Mouse (Mus musculus) kidney, adult 2 months (tissue): ENCODE measurements around the gene Atp8a1. TPM values are rescaled to one million over a fixed set of nuclear protein-coding genes. Genes with fewer than 3 reads are reported as not detected.

Source experiments
- DNase-seq: peaks from one replicate; pipeline ENCODE4 v3.0.0; 2021
- H3K27ac ChIP-seq: fragments of 200-500 bp; 2 replicates; pipeline ENCODE4 v1.5.1; 2012; ENCODE audit warnings: low read depth, low read length, control low read depth, inconsistent platforms; ENCODE audit not compliant: insufficient read depth
- H3K27me3 ChIP-seq: fragments of 200-500 bp; replicated peaks from 2 replicates; pipeline ENCODE4 v1.6.1; 2012; ENCODE audit warnings: mild to moderate bottlenecking, moderate library complexity, low read length, inconsistent platforms; ENCODE audit not compliant: control insufficient read depth, insufficient read depth
- H3K36me3 ChIP-seq: fragments of 200-500 bp; 2 replicates; pipeline ENCODE4 v1.6.1; 2012; ENCODE audit warnings: mild to moderate bottlenecking, moderate library complexity, low read length, inconsistent platforms; ENCODE audit not compliant: control insufficient read depth, insufficient read depth
- H3K4me1 ChIP-seq: fragments of 200-500 bp; 2 replicates; pipeline ENCODE4 v1.6.1; 2011; ENCODE audit warnings: low read length; ENCODE audit not compliant: control insufficient read depth, insufficient read depth
- H3K4me3 ChIP-seq: fragments of 200-500 bp; 2 replicates; pipeline ENCODE4 v1.5.1; 2011; ENCODE audit warnings: mild to moderate bottlenecking, low read depth, low read length, control low read depth; ENCODE audit not compliant: insufficient read depth
- CTCF ChIP-seq: fragments of 200-500 bp; conservative IDR thresholded peaks from 2 replicates; pipeline ENCODE4 v1.5.1; 2011; ENCODE audit warnings: low read depth, mild to moderate bottlenecking, control low read depth, low read length, moderate library complexity, mixed read lengths; ENCODE audit not compliant: insufficient read depth, insufficient read length
- POLR2A ChIP-seq: fragments of 200-500 bp; IDR thresholded peaks from one replicate; pipeline ENCODE4 v1.6.1; 2011; ENCODE audit warnings: low read depth, low read length, control low read depth
- WGBS: fragments of 180-500 bp; shearing (Covaris S2); methylation state at CpG from one replicate; pipeline ENCODE4 v1.1.7; 2018; 5-methylcytosine and 5-hydroxymethylcytosine counted together
- polyA plus RNA-seq: library from polyadenylated mRNA; depleted of rRNA; stranded (reverse); fragments of >200 nt; gene quantifications from 2 replicates; pipeline ENCODE4 v1.2.3, GENCODE M21; 2012

Atp8a1 gene
- polyA plus RNA-seq, 1 experiment = 5.1 TPM

DNA sequence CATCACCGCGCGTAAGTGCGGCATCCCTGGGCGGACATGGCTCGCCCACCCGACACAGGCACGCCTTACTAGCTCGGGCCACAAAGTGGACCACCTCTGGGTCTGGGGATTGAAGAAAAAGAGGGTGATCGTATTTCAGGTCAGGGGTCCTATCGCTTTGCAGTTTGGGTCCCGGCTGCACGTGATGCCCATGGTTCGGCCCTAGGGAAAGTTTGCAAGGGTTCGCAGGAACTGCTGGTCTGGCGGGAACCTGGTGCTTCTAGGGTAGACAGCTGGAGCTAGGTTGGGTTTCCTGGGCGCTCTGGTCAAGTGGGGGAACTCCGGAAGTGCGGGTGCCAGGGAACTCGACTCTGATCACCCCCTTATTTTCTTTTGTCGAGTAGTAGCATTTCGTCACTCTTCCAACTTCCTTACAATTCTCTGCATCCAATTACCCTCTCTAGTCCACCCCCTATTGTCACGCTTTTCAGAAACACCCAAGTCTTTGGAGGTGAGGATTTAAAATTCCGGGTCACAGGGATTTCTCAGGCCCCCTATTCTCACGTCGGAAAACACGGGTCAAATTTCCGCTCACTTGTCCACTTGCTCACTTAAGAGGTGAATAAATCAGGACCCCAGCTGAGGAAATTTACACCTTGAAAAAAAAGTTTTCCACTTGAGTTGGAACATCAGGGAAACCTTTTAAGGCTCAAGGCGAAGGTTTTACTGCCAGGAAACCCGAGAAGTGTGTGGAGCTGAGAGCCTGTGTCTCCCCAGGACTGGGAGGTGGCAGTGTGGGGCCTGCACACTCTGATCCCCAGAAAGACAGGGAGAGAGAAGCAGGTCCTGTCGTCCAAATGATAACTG is 238.3 kb downstream of the Atp8a1 start:
- no peak for DNase-seq
- H3K27me3 ChIP-seq = peaks cover 2% of the 10 kb centered on the region; the same call in 1 of the 2 replicates
- TF ChIP-seq CTCF (no peak), POLR2A (no peak)
- peak overlapping the region; percentile 44 for H3K4me3 ChIP-seq
- 25% methylated on average over 31 of the region's 31 CpGs for WGBS
- no peaks in the 10 kb centered on the region for H3K4me1 ChIP-seq
- H3K27ac ChIP-seq = no peak overlapping the region
- no peaks in the 10 kb centered on the region for H3K36me3 ChIP-seq

DNA sequence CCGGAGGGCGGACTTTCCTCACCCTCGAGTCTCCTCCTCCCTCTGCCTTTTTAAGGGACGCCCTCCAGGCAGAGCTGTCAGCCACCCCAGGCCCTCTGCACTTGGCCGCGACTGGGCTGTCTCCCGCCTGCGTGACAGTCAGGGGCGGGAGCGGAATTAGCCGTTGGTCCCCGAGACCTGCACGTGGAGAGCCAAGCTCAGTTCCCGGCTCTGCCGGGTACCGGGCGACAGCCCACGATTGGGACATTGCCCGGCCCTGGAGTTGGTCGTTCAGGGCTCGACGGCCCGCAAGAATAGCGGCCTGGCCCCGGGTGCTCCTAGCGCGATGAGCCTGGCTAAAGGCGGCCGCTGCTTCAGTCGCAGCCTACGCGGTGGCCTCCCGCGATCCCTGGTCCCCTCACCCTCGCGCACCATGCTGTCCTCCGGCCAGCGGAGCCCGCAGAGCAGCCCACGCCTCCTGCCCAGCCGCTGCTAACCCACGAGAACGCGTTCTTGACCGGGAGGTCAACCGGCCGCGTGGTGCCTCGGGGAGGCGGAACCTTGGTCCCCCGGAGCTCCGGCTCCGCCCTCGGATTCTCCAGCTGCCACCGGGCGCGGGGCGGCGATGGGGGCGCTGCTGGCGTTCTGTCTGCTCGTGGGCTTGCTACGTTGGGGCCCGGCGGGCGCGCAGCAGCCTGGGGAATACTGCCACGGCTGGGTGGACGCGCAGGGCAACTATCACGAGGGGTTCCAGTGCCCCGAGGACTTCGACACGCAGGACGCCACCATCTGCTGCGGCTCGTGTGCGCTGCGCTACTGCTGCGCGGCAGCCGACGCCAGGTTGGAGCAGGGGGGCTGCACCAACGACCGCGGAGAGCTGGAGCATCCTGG is 239.2 kb downstream of the Atp8a1 start, which contains the start of gene Shisa3:
Shisa3 (plus strand) TSS at position 79 of the 870 bp plus-strand sequence.
- 1% methylated on average over 86 of the region's 86 CpGs for WGBS
- H3K27me3 ChIP-seq = peaks cover 2% of the 10 kb centered on the region; the same call in 1 of the 2 replicates
- H3K36me3 ChIP-seq = no peaks in the 10 kb centered on the region
- no peaks in the 10 kb centered on the region for H3K4me1 ChIP-seq
- no peak within 1 kb of the TSS for H3K27ac ChIP-seq
- peak within 1 kb of the TSS; percentile 44 for H3K4me3 ChIP-seq
- peak; percentile 66 for DNase-seq
- TF ChIP-seq POLR2A (no peak), CTCF (no peak)

DNA sequence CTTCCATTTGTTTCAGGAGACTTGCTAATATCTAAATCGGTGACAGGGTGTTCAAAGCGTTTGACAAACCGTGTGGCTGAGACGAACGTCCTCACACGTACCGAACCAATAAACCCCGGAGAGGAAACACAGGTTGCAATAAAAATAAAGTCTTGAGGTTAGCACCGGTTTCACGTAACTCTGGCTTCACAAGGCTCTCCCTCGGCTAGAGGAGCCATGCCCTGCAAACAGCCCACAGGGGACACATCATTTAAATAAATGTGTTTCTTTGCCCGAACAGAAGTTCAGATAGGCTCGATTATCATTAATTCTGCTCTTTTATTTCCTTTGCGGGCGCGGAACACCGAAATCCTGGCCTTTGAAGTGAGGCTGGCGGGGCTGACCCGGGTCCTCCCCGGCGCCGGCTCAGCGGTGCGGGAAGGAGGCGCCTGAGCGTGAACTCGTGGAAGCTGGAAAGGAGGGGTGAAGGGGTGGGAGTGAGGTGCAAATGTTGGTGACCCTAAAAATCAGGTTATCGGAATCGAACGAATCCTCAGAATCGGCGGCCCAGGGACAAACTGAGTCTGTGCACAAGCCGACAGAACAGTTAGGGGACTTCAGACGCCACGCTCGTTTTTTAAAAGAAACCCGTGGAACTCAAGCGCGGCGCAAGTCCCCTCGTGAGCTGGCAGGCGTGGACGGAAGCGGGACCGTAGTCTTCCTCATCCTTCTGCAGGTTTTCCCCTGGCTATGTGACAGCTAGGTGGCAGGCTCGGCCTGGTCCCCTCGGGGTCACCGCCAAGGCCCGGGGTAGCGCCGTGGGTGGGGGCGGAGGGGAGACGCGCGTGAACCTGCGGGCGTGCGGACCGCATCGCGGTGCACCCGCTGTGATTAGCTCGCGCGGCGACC is 240.1 kb downstream of the Atp8a1 start:
- no peak overlapping the region for H3K27ac ChIP-seq

DNA sequence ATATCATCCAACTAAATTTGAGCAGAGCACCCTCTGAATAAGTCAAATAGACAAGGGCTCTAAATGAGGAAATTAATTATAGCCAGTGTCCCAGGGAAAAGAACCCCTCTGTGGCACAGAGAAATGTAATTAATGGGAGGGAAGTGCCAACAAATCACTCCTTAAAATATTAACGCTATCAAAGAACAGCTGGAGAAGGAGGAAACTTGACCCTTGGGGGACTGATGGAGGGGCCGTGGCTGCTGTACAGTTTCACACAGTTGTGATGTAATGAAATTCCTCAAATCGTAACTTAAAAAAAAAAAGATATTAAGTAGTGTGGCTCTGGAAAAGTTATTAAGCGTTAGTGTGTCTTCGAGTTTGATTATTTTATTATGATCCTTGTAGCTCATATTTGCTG is 241.3 kb downstream of the Atp8a1 start:
- Histone ChIP-seq H3K4me3 (no peak overlapping the region), H3K27me3 (peaks cover 2% of the 10 kb centered on the region; the same call in 1 of the 2 replicates), H3K27ac (no peak overlapping the region), H3K4me1 (no peaks in the 10 kb centered on the region), H3K36me3 (no peaks in the 10 kb centered on the region)
- 43% methylated on average over 5 of the region's 5 CpGs for WGBS
- DNase-seq = no peak
- no peak for TF ChIP-seq POLR2A
- TF ChIP-seq CTCF = no peak

More for the DNA sequence above, 240.1 kb downstream of the Atp8a1 start:
- DNase-seq = peak; percentile 48
- H3K27me3 ChIP-seq = peaks cover 2% of the 10 kb centered on the region; the same call in 1 of the 2 replicates
- peak overlapping the region; percentile 44 for H3K4me3 ChIP-seq
- no peak for TF ChIP-seq POLR2A
- TF ChIP-seq CTCF = no peak
- no peaks in the 10 kb centered on the region for H3K36me3 ChIP-seq
- no peaks in the 10 kb centered on the region for H3K4me1 ChIP-seq
- WGBS = 3% methylated on average over 66 of the region's 66 CpGs

DNA sequence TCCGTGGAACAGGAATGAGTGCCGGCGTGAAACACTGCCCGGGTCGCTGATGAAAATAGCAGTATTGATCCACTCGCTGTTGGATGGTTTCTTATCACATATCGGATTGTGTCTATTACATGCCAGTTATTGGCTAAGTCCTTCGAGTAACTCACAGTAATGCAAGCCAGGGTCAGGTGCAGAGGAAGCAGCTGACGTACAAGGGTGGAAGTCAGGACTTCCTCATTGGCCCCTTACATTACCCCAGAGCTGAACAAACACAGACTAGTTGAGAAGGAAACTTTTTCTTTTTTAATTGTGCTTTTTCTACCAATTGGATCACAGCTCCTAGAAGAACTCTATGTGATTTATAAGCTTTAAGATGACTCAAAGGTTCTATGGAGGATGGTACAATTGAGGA is 247.3 kb downstream of the Atp8a1 start:
- TF ChIP-seq POLR2A (no peak), CTCF (no peak)
- H3K4me3 ChIP-seq = no peak overlapping the region
- no peaks in the 10 kb centered on the region for H3K36me3 ChIP-seq
- no peaks in the 10 kb centered on the region for H3K4me1 ChIP-seq
- H3K27me3 ChIP-seq = no peaks in the 10 kb centered on the region; the same call in 1 of the 2 replicates
- DNase-seq = no peak
- WGBS = 70% methylated on average over 9 of the region's 9 CpGs
- H3K27ac ChIP-seq = no peak overlapping the region

DNA sequence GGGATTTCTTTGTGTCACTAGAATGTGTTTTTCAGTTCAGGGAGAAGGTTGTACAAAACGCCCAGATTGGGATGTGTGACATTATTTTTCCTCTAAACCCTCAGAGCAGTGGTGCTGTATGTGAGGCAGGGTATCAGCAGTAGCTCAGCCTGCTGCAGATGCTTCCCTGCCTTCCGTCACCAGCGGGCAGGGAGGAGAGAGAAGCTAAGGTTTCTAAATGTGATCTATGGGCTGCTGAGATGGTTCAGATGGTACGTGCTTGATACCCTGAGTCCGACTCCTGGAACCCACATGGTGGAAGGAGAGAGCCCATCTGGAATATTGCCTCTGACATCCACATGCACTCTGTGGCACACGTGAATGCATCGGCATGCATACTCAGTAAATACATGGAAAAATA is 251.6 kb downstream of the Atp8a1 start:
- DNase-seq = no peak
- H3K27ac ChIP-seq = no peak overlapping the region
- no peaks in the 10 kb centered on the region for H3K4me1 ChIP-seq
- H3K4me3 ChIP-seq = no peak overlapping the region
- no peaks in the 10 kb centered on the region for H3K36me3 ChIP-seq
- TF ChIP-seq CTCF (no peak), POLR2A (no peak)
- 42% methylated on average over 7 of the region's 7 CpGs for WGBS
- H3K27me3 ChIP-seq = no peaks in the 10 kb centered on the region; the same call in 1 of the 2 replicates
